Mouse (Mus musculus) cortical plate, adult 2 months (tissue): ENCODE results near the gene Chd9.

Experiments
- CTCF ChIP-seq: fragments of 200-500 bp; IDR thresholded peaks from 2 replicates; pipeline ENCODE4 v1.5.1; 2011; ENCODE audit warnings: mild to moderate bottlenecking, control low read depth, low read length; ENCODE audit not compliant: insufficient read depth; ENCODE audit errors: extremely low read depth
- POLR2A ChIP-seq: fragments of 200-500 bp; IDR thresholded peaks from 2 replicates; pipeline ENCODE4 v1.6.1; 2011; ENCODE audit warnings: mild to moderate bottlenecking, low read length, control low read depth; ENCODE audit not compliant: insufficient read depth; ENCODE audit errors: extremely low read depth

- TF ChIP-seq CTCF (no peak), POLR2A (no peak)
Measured at GRCm38 (mm10) chr8:90932934-90933333, 104.8 kb downstream of the Chd9 start.
